Mouse (Mus musculus): Measurements from ENCODE around the gene Tagln. TPM values are rescaled to one million over a fixed set of nuclear protein-coding genes. Genes with fewer than 3 reads are reported as not detected.

Tagln gene
- polyA plus RNA-seq, 1 experiment = 323 TPM

GRCm38 (mm10) chr9:45979778-45980177 lies 43.9 kb upstream of the Tagln start:
- no peak for TF ChIP-seq POLR2A (IDR thresholded peaks at IDR 0.05; ENCODE audit: low read depth, low read length)
- TF ChIP-seq CTCF (IDR thresholded peaks at IDR 0.05; ENCODE audit: extremely low read depth, insufficient read length, insufficient replicate concordance, low read depth, low read length) = no peak
- Histone ChIP-seq H3K27ac (ENCODE audit: insufficient read depth, low read depth, low read length) (no peak overlapping the region), H3K4me3 (ENCODE audit: low read depth, low read length) (no peak overlapping the region), H3K27me3 (ENCODE audit: control insufficient read depth, insufficient read depth, low read length) (no peaks in the 10 kb centered on the region), H3K36me3 (ENCODE audit: control insufficient read depth, insufficient read depth, low read length) (peaks cover 14% of the 10 kb centered on the region), H3K4me1 (ENCODE audit: control insufficient read depth, insufficient read depth, insufficient read length, low read length) (no peaks in the 10 kb centered on the region; the same call in 1 of the 2 replicates)
- 88% methylated on average over 2 of the region's 2 CpGs for WGBS

- H3K4me3 ChIP-seq (ENCODE audit: low read depth, low read length) = no peak overlapping the region
- no peaks in the 10 kb centered on the region for H3K27me3 ChIP-seq (ENCODE audit: control insufficient read depth, insufficient read depth, low read length)
- H3K36me3 ChIP-seq (ENCODE audit: control insufficient read depth, insufficient read depth, low read length) = peaks cover 35% of the 10 kb centered on the region
- no peak for TF ChIP-seq POLR2A (IDR thresholded peaks at IDR 0.05; ENCODE audit: low read depth, low read length)
- no peak for TF ChIP-seq CTCF (IDR thresholded peaks at IDR 0.05; ENCODE audit: extremely low read depth, insufficient read length, insufficient replicate concordance, low read depth, low read length)
- 80% methylated on average over 2 of the region's 2 CpGs for WGBS
- H3K27ac ChIP-seq (ENCODE audit: insufficient read depth, low read depth, low read length) = no peak overlapping the region
- H3K4me1 ChIP-seq (ENCODE audit: control insufficient read depth, insufficient read depth, insufficient read length, low read length) = no peaks in the 10 kb centered on the region
Observed at GRCm38 (mm10) chr9:45976884-45977283, 41.0 kb upstream of the Tagln start.

GRCm38 (mm10) chr9:45963577-45963976 lies 27.7 kb upstream of the Tagln start:
- Histone ChIP-seq H3K4me3 (ENCODE audit: low read depth, low read length) (no peak overlapping the region), H3K27ac (ENCODE audit: insufficient read depth, low read depth, low read length) (no peak overlapping the region), H3K4me1 (ENCODE audit: control insufficient read depth, insufficient read depth, insufficient read length, low read length) (no peaks in the 10 kb centered on the region), H3K36me3 (ENCODE audit: control insufficient read depth, insufficient read depth, low read length) (peaks cover 28% of the 10 kb centered on the region), H3K27me3 (ENCODE audit: control insufficient read depth, insufficient read depth, low read length) (no peaks in the 10 kb centered on the region)
- 68% methylated on average over 6 of the region's 6 CpGs for WGBS
- TF ChIP-seq CTCF (IDR thresholded peaks at IDR 0.05; ENCODE audit: extremely low read depth, insufficient read length, insufficient replicate concordance, low read depth, low read length) (no peak), POLR2A (IDR thresholded peaks at IDR 0.05; ENCODE audit: low read depth, low read length) (no peak)

- Histone ChIP-seq H3K27ac (ENCODE audit: insufficient read depth, low read depth, low read length) (no peak overlapping the region), H3K4me1 (ENCODE audit: control insufficient read depth, insufficient read depth, insufficient read length, low read length) (no peaks in the 10 kb centered on the region), H3K36me3 (ENCODE audit: control insufficient read depth, insufficient read depth, low read length) (peaks cover 16% of the 10 kb centered on the region), H3K4me3 (ENCODE audit: low read depth, low read length) (no peak overlapping the region), H3K27me3 (ENCODE audit: control insufficient read depth, insufficient read depth, low read length) (no peaks in the 10 kb centered on the region)
- 50% methylated on average over 2 of the region's 2 CpGs for WGBS
- TF ChIP-seq CTCF (IDR thresholded peaks at IDR 0.05; ENCODE audit: extremely low read depth, insufficient read length, insufficient replicate concordance, low read depth, low read length) = no peak
- TF ChIP-seq POLR2A (IDR thresholded peaks at IDR 0.05; ENCODE audit: low read depth, low read length) = no peak
Observed at GRCm38 (mm10) chr9:45961855-45962254, 26.0 kb upstream of the Tagln start.

- H3K4me1 ChIP-seq (ENCODE audit: control insufficient read depth, insufficient read depth, insufficient read length, low read length) = no peaks in the 10 kb centered on the region
- no peak overlapping the region for H3K27ac ChIP-seq (ENCODE audit: insufficient read depth, low read depth, low read length)
Observed at GRCm38 (mm10) chr9:45959661-45960060, 23.8 kb upstream of the Tagln start.

GRCm38 (mm10) chr9:45958851-45959250 lies 23.0 kb upstream of the Tagln start:
- TF ChIP-seq CTCF (IDR thresholded peaks at IDR 0.05; ENCODE audit: extremely low read depth, insufficient read length, insufficient replicate concordance, low read depth, low read length) = no peak
- no peak for TF ChIP-seq POLR2A (IDR thresholded peaks at IDR 0.05; ENCODE audit: low read depth, low read length)
- Histone ChIP-seq H3K36me3 (ENCODE audit: control insufficient read depth, insufficient read depth, low read length) (peaks cover 3% of the 10 kb centered on the region; the same call in 1 of the 2 replicates), H3K27me3 (ENCODE audit: control insufficient read depth, insufficient read depth, low read length) (no peaks in the 10 kb centered on the region), H3K27ac (ENCODE audit: insufficient read depth, low read depth, low read length) (no peak overlapping the region), H3K4me3 (ENCODE audit: low read depth, low read length) (no peak overlapping the region), H3K4me1 (ENCODE audit: control insufficient read depth, insufficient read depth, insufficient read length, low read length) (no peaks in the 10 kb centered on the region)
- 68% methylated on average over 4 of the region's 4 CpGs for WGBS

More at GRCm38 (mm10) chr9:45959661-45960060, 23.8 kb upstream of the Tagln start:
- H3K36me3 ChIP-seq (ENCODE audit: control insufficient read depth, insufficient read depth, low read length) = peaks cover 8% of the 10 kb centered on the region
- no peaks in the 10 kb centered on the region for H3K27me3 ChIP-seq (ENCODE audit: control insufficient read depth, insufficient read depth, low read length)
- WGBS = 62% methylated on average over 7 of the region's 7 CpGs
- TF ChIP-seq POLR2A (IDR thresholded peaks at IDR 0.05; ENCODE audit: low read depth, low read length) (no peak), CTCF (IDR thresholded peaks at IDR 0.05; ENCODE audit: extremely low read depth, insufficient read length, insufficient replicate concordance, low read depth, low read length) (no peak)
- H3K4me3 ChIP-seq (ENCODE audit: low read depth, low read length) = no peak overlapping the region

GRCm38 (mm10) chr9:45958023-45958670 lies 22.3 kb upstream of the Tagln start:
- H3K36me3 ChIP-seq (ENCODE audit: control insufficient read depth, insufficient read depth, low read length) = peaks cover 2% of the 10 kb centered on the region; the same call in 1 of the 2 replicates
- no peak overlapping the region for H3K27ac ChIP-seq (ENCODE audit: insufficient read depth, low read depth, low read length)
- 75% methylated on average over 7 of the region's 7 CpGs for WGBS
- peaks cover 4% of the 10 kb centered on the region; the same call in 1 of the 2 replicates for H3K4me1 ChIP-seq (ENCODE audit: control insufficient read depth, insufficient read depth, insufficient read length, low read length)
- H3K4me3 ChIP-seq (ENCODE audit: low read depth, low read length) = no peak overlapping the region
- no peak for TF ChIP-seq CTCF (IDR thresholded peaks at IDR 0.05; ENCODE audit: extremely low read depth, insufficient read length, insufficient replicate concordance, low read depth, low read length)
- no peak for TF ChIP-seq POLR2A (IDR thresholded peaks at IDR 0.05; ENCODE audit: low read depth, low read length)
- H3K27me3 ChIP-seq (ENCODE audit: control insufficient read depth, insufficient read depth, low read length) = no peaks in the 10 kb centered on the region
